ENCODE assay signal across 1 mouse cellular context in genomic region chrX:139441057-139441456, GRCm38 (mm10). TPM values are rescaled to one million over a fixed set of nuclear protein-coding genes. Genes with fewer than 3 reads are reported as not detected.
"Had no signal": no experiment of that assay in that cellular context is flagged by ENCODE, and none has a peak within 500 bp of the region (broad histone marks: within the 10 kb centered on the region; RNA-seq: fewer than 3 reads in every experiment).

No protein-coding gene starts in this region.

RNA-seq across cellular contexts. Expression of gene D330045A20Rik, which starts 39.1 kb away (rescaled TPM):
- polyA plus RNA-seq: spleen, adult 2 months had no signal
